Mouse (Mus musculus) C2C12 (cell line): ENCODE data around the gene Sema5b. TPM values are rescaled to one million over a fixed set of nuclear protein-coding genes. Genes with fewer than 3 reads are reported as not detected.

Experiments used
- H3K27me3 ChIP-seq: one replicate; pipeline ENCODE4 v1.6.1; 2011; ENCODE audit not compliant: control insufficient read depth, insufficient read depth, insufficient read length
- H3K36me3 ChIP-seq: one replicate; pipeline ENCODE4 v1.6.1; 2011; ENCODE audit not compliant: control insufficient read depth, insufficient read depth
- H3K4me3 ChIP-seq: one replicate; pipeline ENCODE4 v1.5.1; 2011; ENCODE audit warnings: mild to moderate bottlenecking, control low read depth; ENCODE audit not compliant: poor library complexity, insufficient read depth, severe bottlenecking
- H3K79me2 ChIP-seq: one replicate; pipeline ENCODE4 v1.6.1; 2011; ENCODE audit not compliant: control insufficient read depth, insufficient read depth
- H3K79me3 ChIP-seq: one replicate; pipeline ENCODE4 v1.6.1; 2011; ENCODE audit warnings: low read depth, control low read depth
- H3ac ChIP-seq: one replicate; pipeline ENCODE3; 2011; ENCODE audit warnings: low read depth; ENCODE audit not compliant: control insufficient read depth, insufficient read length
- CEBPB ChIP-seq: IDR thresholded peaks from one replicate; pipeline ENCODE4 v1.6.1; 2011; ENCODE audit warnings: low read depth, mild to moderate bottlenecking, control low read depth, moderate library complexity
- CTCF ChIP-seq: IDR thresholded peaks from one replicate; pipeline ENCODE4 v1.5.1; 2011; ENCODE audit not compliant: control insufficient read depth, insufficient read depth, insufficient read length
- FOSL1 ChIP-seq: IDR thresholded peaks from one replicate; pipeline ENCODE4 v1.8.0; 2011; ENCODE audit warnings: mild to moderate bottlenecking, low read length; ENCODE audit not compliant: poor library complexity, insufficient read depth, severe bottlenecking
- MAX ChIP-seq: IDR thresholded peaks from one replicate; pipeline ENCODE4 v1.6.1; 2011; ENCODE audit warnings: mild to moderate bottlenecking, control low read depth
- MYOD1 ChIP-seq: IDR thresholded peaks from one replicate; pipeline ENCODE4 v1.6.1; 2011; ENCODE audit warnings: low read depth; ENCODE audit not compliant: control insufficient read depth, insufficient read length
- MYOG ChIP-seq: IDR thresholded peaks from one replicate; pipeline ENCODE4 v1.6.1; 2011; ENCODE audit not compliant: control insufficient read depth, insufficient read length; ENCODE audit errors: extremely low read depth
- USF1 ChIP-seq: IDR thresholded peaks from one replicate; pipeline ENCODE4 v1.6.1; 2011; ENCODE audit warnings: low read depth, mild to moderate bottlenecking, control low read depth, moderate library complexity
- long read RNA-seq, 2 experiments: library from polyadenylated mRNA; unstranded; transcript quantifications; one replicate each; pipeline ENCODE4 v2.0.0; 2019 to 2020
- polyA plus RNA-seq: library from polyadenylated mRNA; unstranded; fragments of >200 nt; fragmentation: generic; extraction: Trizol; gene quantifications from one replicate; pipeline ENCODE4 v1.2.1, GENCODE M21; 2012; ENCODE audit warnings: missing spikeins

The Sema5b gene
- not detected for polyA plus RNA-seq
- long read RNA-seq, experiment 1, result 0 reads
- long read RNA-seq, experiment 2, result 0 reads

DNA sequence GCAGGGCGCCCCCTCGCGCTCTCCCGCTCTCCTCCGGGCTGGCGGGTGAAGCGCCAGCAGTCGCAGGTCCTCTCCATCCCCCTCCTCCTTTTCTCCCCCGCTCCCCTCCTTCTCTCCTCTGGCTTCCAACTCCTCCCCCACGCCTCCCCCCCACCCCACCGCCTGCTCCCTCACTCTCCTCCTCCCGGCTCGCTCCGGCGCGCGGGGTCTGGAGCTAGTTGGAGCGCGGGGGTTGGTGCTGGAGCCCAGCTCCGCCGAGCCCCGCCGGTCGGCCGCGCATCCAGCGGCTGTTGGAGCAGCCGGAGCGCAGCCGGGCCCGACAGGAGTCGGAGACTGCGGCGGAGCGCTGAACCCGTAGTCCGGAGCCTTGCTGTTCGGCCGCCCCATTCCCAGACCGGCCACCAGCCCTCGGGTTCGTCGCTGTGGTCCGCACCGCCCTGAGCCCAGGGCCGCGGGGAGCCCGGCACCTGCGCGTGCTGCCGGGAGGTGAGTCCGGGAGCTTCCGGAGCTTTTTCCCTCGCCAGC is at the start of gene Sema5b:
TSS of gene Sema5b (plus strand) at position 29 of the 525 bp plus-strand sequence.
- no peak within 1 kb of the TSS for H3ac ChIP-seq
- peaks cover 62% of the 10 kb centered on the region for H3K27me3 ChIP-seq
- no peak within 1 kb of the TSS for H3K4me3 ChIP-seq
- TF ChIP-seq CTCF (peak; percentile 11), MYOG (no peak)
- H3K36me3 ChIP-seq, result no peaks in the 10 kb centered on the region
- no peaks in the 10 kb centered on the region for H3K79me2 ChIP-seq
- no peaks in the 10 kb centered on the region for H3K79me3 ChIP-seq

GRCm38 (mm10) chr16:35500342-35500741 is 40.6 kb upstream of the Sema5b start:
- no peaks in the 10 kb centered on the region for H3K79me2 ChIP-seq
- no peaks in the 10 kb centered on the region for H3K36me3 ChIP-seq
- H3ac ChIP-seq, result no peak overlapping the region
- H3K4me3 ChIP-seq, result no peak overlapping the region
- no peaks in the 10 kb centered on the region for H3K79me3 ChIP-seq
- TF ChIP-seq MYOD1 (no peak), CEBPB (no peak), MYOG (no peak), MAX (no peak), USF1 (no peak), CTCF (no peak), FOSL1 (no peak)
- H3K27me3 ChIP-seq, result no peaks in the 10 kb centered on the region

GRCm38 (mm10) chr16:35501106-35501760 is 39.7 kb upstream of the Sema5b start:
- TF ChIP-seq USF1 (no peak), MYOG (no peak), MYOD1 (no peak), FOSL1 (no peak), CTCF (no peak), CEBPB (no peak), MAX (no peak)
- H3K36me3 ChIP-seq, result no peaks in the 10 kb centered on the region
- H3K4me3 ChIP-seq, result no peak overlapping the region
- H3K27me3 ChIP-seq, result no peaks in the 10 kb centered on the region
- no peaks in the 10 kb centered on the region for H3K79me3 ChIP-seq
- no peak overlapping the region for H3ac ChIP-seq
- H3K79me2 ChIP-seq, result no peaks in the 10 kb centered on the region

DNA sequence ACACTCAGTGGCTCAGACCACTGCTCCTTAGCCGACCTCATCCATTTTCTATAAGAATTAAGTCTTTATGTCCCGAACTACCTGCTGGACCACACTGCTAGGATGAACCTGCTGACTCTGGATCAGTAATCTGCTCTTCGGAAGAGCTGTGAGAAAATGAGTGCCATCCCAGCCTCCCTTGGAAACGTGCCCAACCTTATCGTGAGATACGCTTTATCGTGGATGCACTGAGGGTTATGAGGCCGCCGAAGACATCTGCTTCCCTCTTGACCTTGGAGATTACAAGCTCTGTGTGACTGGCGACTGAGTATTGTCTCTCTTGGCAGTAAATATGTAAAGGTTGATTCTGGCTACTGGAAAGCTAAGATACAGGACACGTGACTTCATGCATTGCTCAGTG is 38.5 kb upstream of the Sema5b start:
- Histone ChIP-seq H3K79me2 (no peaks in the 10 kb centered on the region), H3K36me3 (no peaks in the 10 kb centered on the region), H3ac (no peak overlapping the region), H3K4me3 (no peak overlapping the region), H3K27me3 (no peaks in the 10 kb centered on the region), H3K79me3 (no peaks in the 10 kb centered on the region)
- TF ChIP-seq USF1, result peak; percentile 5
- no peak for TF ChIP-seq MAX

DNA sequence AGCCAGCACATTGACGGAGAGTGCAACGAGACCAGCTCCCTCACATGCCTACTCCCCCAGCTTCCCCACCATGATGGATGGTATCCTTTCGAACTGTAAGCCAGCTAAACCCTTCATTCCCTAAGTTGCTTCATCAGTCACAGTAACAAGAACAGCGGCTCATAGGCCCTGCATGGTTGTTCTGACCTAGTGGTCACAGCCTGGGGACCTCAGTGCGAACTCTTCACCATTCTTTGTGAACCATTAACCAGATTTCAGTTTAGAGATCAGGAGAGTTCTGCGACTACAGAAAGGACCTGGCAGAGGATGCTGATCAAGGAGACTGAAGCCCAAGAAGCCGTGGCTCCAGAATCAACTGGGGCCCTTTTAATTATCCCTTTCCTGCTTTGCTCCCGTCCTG is 36.7 kb upstream of the Sema5b start:
- Histone ChIP-seq H3ac (no peak overlapping the region), H3K27me3 (no peaks in the 10 kb centered on the region), H3K79me3 (no peaks in the 10 kb centered on the region), H3K36me3 (no peaks in the 10 kb centered on the region), H3K79me2 (no peaks in the 10 kb centered on the region), H3K4me3 (no peak overlapping the region)
- no peak for TF ChIP-seq MAX
- no peak for TF ChIP-seq MYOG
- no peak for TF ChIP-seq MYOD1
- TF ChIP-seq USF1, result no peak

GRCm38 (mm10) chr16:35505786-35506185 is 35.2 kb upstream of the Sema5b start:
- TF ChIP-seq USF1, result no peak
- no peak for TF ChIP-seq CEBPB
- no peak for TF ChIP-seq MAX
- TF ChIP-seq MYOD1, result no peak
- no peak for TF ChIP-seq FOSL1
- no peak for TF ChIP-seq MYOG
- TF ChIP-seq CTCF, result no peak
- H3K79me3 ChIP-seq, result no peaks in the 10 kb centered on the region
- no peaks in the 10 kb centered on the region for H3K36me3 ChIP-seq
- H3K4me3 ChIP-seq, result no peak overlapping the region
- no peak overlapping the region for H3ac ChIP-seq
- H3K27me3 ChIP-seq, result no peaks in the 10 kb centered on the region
- no peaks in the 10 kb centered on the region for H3K79me2 ChIP-seq
